Mouse (Mus musculus): Measurements from ENCODE around the gene Uts2r. TPM values are rescaled to one million over a fixed set of nuclear protein-coding genes. Genes with fewer than 3 reads are reported as not detected.

Uts2r gene
- polyA plus RNA-seq, 1 experiment from 2014 or later: not detected

DNA sequence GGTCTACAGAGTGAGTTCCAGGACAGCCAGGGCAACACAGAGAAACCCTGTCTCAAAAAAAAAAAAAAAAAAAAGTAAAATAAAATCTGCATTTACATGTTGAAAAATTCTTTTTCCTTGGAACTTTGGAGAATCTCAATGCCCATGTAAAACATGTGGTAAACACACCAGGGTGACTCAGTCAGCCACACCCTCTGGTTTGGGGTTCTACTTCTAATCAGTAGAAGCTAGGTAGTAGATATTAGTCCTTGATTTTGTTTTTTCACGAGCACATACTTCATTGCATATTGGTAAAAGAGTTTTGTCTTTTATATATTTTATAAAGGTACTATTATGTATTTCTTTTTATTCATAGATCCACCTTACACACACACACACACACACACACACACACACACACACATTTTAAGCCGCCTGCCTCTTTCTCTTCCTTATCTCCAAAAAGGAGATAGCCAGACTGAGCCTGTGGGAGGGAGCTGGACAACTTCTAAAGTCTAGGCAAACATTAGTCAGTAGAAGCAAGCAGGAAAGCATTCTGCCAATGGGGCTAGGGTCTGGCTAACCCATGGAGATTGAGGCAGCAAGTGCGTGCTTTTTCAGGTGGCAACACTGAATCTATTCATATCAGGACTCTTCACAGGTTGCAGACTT, 34.4 kb upstream of the Uts2r start:
- no peak overlapping the region for H3K27ac ChIP-seq (ENCODE audit: low read depth, low read length)
- DNase-seq (ENCODE audit: low spot score) (no peak), ATAC-seq (no peak)
- 88% methylated on average over 3 of the region's 3 CpGs for WGBS
- no peaks in the 10 kb centered on the region for H3K9me3 ChIP-seq (replicated peaks; ENCODE audit: control insufficient read depth, low read length)
- H3K36me3 ChIP-seq (ENCODE audit: control insufficient read depth, insufficient read depth, low read length): no peaks in the 10 kb centered on the region
- no peaks in the 10 kb centered on the region for H3K4me1 ChIP-seq (ENCODE audit: control insufficient read depth, insufficient read depth, low read length)
- no peaks in the 10 kb centered on the region for H3K27me3 ChIP-seq (replicated peaks; ENCODE audit: control insufficient read depth, insufficient read depth, low read length)
- H3K4me2 ChIP-seq (ENCODE audit: low read length): no peak overlapping the region
- H3K4me3 ChIP-seq (ENCODE audit: low read depth, low read length): no peak overlapping the region
- H3K9ac ChIP-seq (ENCODE audit: low read length): no peak overlapping the region

DNA sequence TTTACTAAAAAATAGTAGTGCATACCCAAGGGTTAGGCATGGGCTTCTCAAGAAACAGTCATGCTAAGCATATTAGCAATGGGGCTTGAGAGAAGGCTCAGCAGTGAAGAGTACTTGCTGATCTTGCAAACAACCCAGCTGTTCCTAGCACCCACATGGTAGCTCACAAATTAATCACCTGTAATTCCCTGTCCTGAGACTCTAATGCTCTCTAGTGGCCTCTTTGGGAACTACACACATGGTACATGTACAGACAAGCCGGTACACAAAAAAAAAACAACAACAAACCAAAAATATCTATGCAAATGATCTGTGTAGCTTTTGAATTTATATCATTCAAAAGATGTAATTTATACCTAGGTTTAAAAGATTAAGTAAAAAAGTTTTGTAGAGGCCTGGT, 33.7 kb upstream of the Uts2r start:
- Histone ChIP-seq H3K27me3 (replicated peaks; ENCODE audit: control insufficient read depth, insufficient read depth, low read length) (no peaks in the 10 kb centered on the region), H3K4me3 (ENCODE audit: low read depth, low read length) (no peak overlapping the region), H3K9me3 (replicated peaks; ENCODE audit: control insufficient read depth, low read length) (no peaks in the 10 kb centered on the region), H3K4me1 (ENCODE audit: control insufficient read depth, insufficient read depth, low read length) (no peaks in the 10 kb centered on the region), H3K4me2 (ENCODE audit: low read length) (no peak overlapping the region), H3K36me3 (ENCODE audit: control insufficient read depth, insufficient read depth, low read length) (no peaks in the 10 kb centered on the region), H3K9ac (ENCODE audit: low read length) (no peak overlapping the region), H3K27ac (ENCODE audit: low read depth, low read length) (no peak overlapping the region)
- no peak for DNase-seq (ENCODE audit: low spot score)
- no peak for ATAC-seq
- WGBS: 80% methylated on average over 1 of the region's 1 CpGs

GRCm38 (mm10) chr11:121127441-121127840, 32.6 kb upstream of the Uts2r start:
- H3K27ac ChIP-seq (ENCODE audit: low read depth, low read length): no peak overlapping the region
- 90% methylated on average over 3 of the region's 3 CpGs for WGBS
- no peaks in the 10 kb centered on the region for H3K36me3 ChIP-seq (ENCODE audit: control insufficient read depth, insufficient read depth, low read length)
- H3K9ac ChIP-seq (ENCODE audit: low read length): no peak overlapping the region
- no peaks in the 10 kb centered on the region for H3K9me3 ChIP-seq (replicated peaks; ENCODE audit: control insufficient read depth, low read length)
- H3K4me3 ChIP-seq (ENCODE audit: low read depth, low read length): no peak overlapping the region
- H3K4me1 ChIP-seq (ENCODE audit: control insufficient read depth, insufficient read depth, low read length): no peaks in the 10 kb centered on the region
- ATAC-seq: no peak
- no peaks in the 10 kb centered on the region for H3K27me3 ChIP-seq (replicated peaks; ENCODE audit: control insufficient read depth, insufficient read depth, low read length)
- DNase-seq (ENCODE audit: low spot score): no peak
- no peak overlapping the region for H3K4me2 ChIP-seq (ENCODE audit: low read length)

DNA sequence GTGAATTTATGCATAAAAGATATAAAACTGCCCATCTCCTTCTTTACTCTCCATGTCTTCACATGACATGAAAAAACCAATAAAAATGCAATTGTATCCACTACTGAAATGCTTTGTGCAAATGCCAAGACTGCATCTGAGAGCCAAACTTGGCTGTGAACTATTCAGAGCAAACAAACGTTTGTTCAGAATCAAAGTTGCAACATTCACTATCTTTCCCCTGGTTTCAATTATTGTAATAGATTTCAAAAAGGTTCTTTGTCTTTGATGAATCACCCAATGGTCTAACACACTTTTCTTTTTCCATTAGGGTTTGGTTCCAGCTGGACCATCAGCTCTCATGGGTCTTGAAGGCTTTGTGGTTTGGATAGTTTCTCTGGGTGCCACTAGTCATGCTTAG, 30.5 kb upstream of the Uts2r start:
- no peak for ATAC-seq
- 63% methylated on average over 1 of the region's 1 CpGs for WGBS
- DNase-seq (ENCODE audit: low spot score): no peak

GRCm38 (mm10) chr11:121134600-121134999, 25.5 kb upstream of the Uts2r start:
- ATAC-seq (no peak), DNase-seq (ENCODE audit: low spot score) (no peak)
- H3K36me3 ChIP-seq (ENCODE audit: control insufficient read depth, insufficient read depth, low read length): no peaks in the 10 kb centered on the region
- H3K4me3 ChIP-seq (ENCODE audit: low read depth, low read length): no peak overlapping the region
- H3K9ac ChIP-seq (ENCODE audit: low read length): no peak overlapping the region
- H3K9me3 ChIP-seq (replicated peaks; ENCODE audit: control insufficient read depth, low read length): no peaks in the 10 kb centered on the region
- H3K4me1 ChIP-seq (ENCODE audit: control insufficient read depth, insufficient read depth, low read length): no peaks in the 10 kb centered on the region
- WGBS: 68% methylated on average over 1 of the region's 1 CpGs
- no peak overlapping the region for H3K27ac ChIP-seq (ENCODE audit: low read depth, low read length)
- no peaks in the 10 kb centered on the region for H3K27me3 ChIP-seq (replicated peaks; ENCODE audit: control insufficient read depth, insufficient read depth, low read length)
- H3K4me2 ChIP-seq (ENCODE audit: low read length): no peak overlapping the region

More for the DNA sequence above, 30.5 kb upstream of the Uts2r start:
- no peak overlapping the region for H3K27ac ChIP-seq (ENCODE audit: low read depth, low read length)
- no peaks in the 10 kb centered on the region for H3K36me3 ChIP-seq (ENCODE audit: control insufficient read depth, insufficient read depth, low read length)
- H3K9ac ChIP-seq (ENCODE audit: low read length): no peak overlapping the region
- no peak overlapping the region for H3K4me3 ChIP-seq (ENCODE audit: low read depth, low read length)
- H3K9me3 ChIP-seq (replicated peaks; ENCODE audit: control insufficient read depth, low read length): no peaks in the 10 kb centered on the region
- no peaks in the 10 kb centered on the region for H3K27me3 ChIP-seq (replicated peaks; ENCODE audit: control insufficient read depth, insufficient read depth, low read length)
- no peak overlapping the region for H3K4me2 ChIP-seq (ENCODE audit: low read length)
- no peaks in the 10 kb centered on the region for H3K4me1 ChIP-seq (ENCODE audit: control insufficient read depth, insufficient read depth, low read length)

DNA sequence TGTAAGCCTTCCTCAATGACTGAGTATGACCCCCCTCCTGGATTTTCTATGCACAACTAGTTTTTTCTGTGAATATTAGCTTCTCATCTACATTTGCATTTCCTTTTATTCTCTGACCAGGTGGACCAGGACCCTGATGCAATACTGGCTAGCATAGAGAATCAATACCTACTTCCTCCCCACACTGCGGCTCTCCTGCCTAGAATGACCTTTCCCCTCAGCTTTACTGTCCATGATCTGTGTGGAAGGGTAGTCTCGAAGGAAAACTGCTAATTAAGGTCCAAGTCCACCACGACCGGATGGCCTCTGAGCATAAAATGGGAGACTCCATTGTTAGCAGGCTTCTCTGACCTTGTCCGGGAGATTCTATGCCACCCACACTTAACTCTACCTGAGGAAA, 22.4 kb upstream of the Uts2r start:
- ATAC-seq (no peak), DNase-seq (ENCODE audit: low spot score) (no peak)
- Histone ChIP-seq H3K9me3 (replicated peaks; ENCODE audit: control insufficient read depth, low read length) (no peaks in the 10 kb centered on the region), H3K36me3 (ENCODE audit: control insufficient read depth, insufficient read depth, low read length) (no peaks in the 10 kb centered on the region), H3K27me3 (replicated peaks; ENCODE audit: control insufficient read depth, insufficient read depth, low read length) (no peaks in the 10 kb centered on the region), H3K4me1 (ENCODE audit: control insufficient read depth, insufficient read depth, low read length) (no peaks in the 10 kb centered on the region), H3K27ac (ENCODE audit: low read depth, low read length) (no peak overlapping the region), H3K4me3 (ENCODE audit: low read depth, low read length) (no peak overlapping the region), H3K9ac (ENCODE audit: low read length) (no peak overlapping the region), H3K4me2 (ENCODE audit: low read length) (no peak overlapping the region)
- WGBS: 86% methylated on average over 5 of the region's 5 CpGs

GRCm38 (mm10) chr11:121138732-121139131, 21.3 kb upstream of the Uts2r start:
- Histone ChIP-seq H3K4me2 (ENCODE audit: low read length) (no peak overlapping the region), H3K4me1 (ENCODE audit: control insufficient read depth, insufficient read depth, low read length) (no peaks in the 10 kb centered on the region), H3K4me3 (ENCODE audit: low read depth, low read length) (no peak overlapping the region), H3K9me3 (replicated peaks; ENCODE audit: control insufficient read depth, low read length) (no peaks in the 10 kb centered on the region), H3K9ac (ENCODE audit: low read length) (no peak overlapping the region), H3K27me3 (replicated peaks; ENCODE audit: control insufficient read depth, insufficient read depth, low read length) (no peaks in the 10 kb centered on the region), H3K36me3 (ENCODE audit: control insufficient read depth, insufficient read depth, low read length) (no peaks in the 10 kb centered on the region), H3K27ac (ENCODE audit: low read depth, low read length) (no peak overlapping the region)
- WGBS: 49% methylated on average over 6 of the region's 6 CpGs
- ATAC-seq (no peak), DNase-seq (ENCODE audit: low spot score) (no peak)

DNA sequence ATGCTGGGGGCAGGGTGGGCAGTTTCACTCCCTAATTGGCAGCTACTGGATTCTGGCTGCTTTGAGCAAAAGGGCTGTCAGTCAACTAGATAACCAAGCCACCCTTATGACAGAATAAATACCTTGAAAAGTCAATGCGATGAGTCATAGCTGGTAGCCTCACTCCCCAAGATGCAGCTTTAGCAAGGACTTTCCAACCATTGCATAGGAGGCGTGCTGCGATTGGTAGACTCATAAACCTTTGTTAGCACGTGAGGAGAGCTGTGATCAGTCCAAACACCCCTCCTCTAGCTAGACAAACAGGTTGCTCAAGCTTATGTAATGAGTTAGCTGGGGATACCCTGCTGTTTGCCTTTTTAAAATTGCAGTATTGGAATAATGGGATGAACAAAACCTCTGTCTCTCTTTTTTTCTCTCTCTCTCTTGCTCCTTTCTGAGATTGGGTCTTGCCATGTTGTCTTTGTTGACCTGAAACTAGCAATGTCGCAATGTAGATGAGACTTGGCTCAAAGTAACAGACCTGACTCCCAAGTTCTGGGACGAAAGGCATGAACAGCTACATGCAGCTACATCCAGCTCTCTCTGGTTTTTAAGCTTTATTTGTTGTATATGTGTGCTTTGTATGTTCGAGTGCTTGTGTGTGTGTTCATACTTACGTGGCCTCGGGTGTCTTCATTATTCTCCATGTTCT, 16.6 kb upstream of the Uts2r start:
- Histone ChIP-seq H3K27ac (ENCODE audit: low read depth, low read length) (no peak overlapping the region), H3K4me3 (ENCODE audit: low read depth, low read length) (no peak overlapping the region), H3K27me3 (replicated peaks; ENCODE audit: control insufficient read depth, insufficient read depth, low read length) (no peaks in the 10 kb centered on the region), H3K4me1 (ENCODE audit: control insufficient read depth, insufficient read depth, low read length) (no peaks in the 10 kb centered on the region), H3K4me2 (ENCODE audit: low read length) (no peak overlapping the region), H3K9ac (ENCODE audit: low read length) (no peak overlapping the region), H3K9me3 (replicated peaks; ENCODE audit: control insufficient read depth, low read length) (no peaks in the 10 kb centered on the region), H3K36me3 (ENCODE audit: control insufficient read depth, insufficient read depth, low read length) (no peaks in the 10 kb centered on the region)
- 75% methylated on average over 9 of the region's 9 CpGs for WGBS
- ATAC-seq: no peak
- DNase-seq (ENCODE audit: low spot score): no peak

GRCm38 (mm10) chr11:121145865-121146264, 14.2 kb upstream of the Uts2r start, which contains the start of gene Tex19.1:
Tex19.1 (plus strand) TSS chr11:121146143.
- Histone ChIP-seq H3K36me3 (ENCODE audit: control insufficient read depth, insufficient read depth, low read length) (no peaks in the 10 kb centered on the region), H3K9ac (ENCODE audit: low read length) (no peak within 1 kb of the TSS), H3K27me3 (replicated peaks; ENCODE audit: control insufficient read depth, insufficient read depth, low read length) (no peaks in the 10 kb centered on the region), H3K4me3 (ENCODE audit: low read depth, low read length) (no peak within 1 kb of the TSS), H3K27ac (ENCODE audit: low read depth, low read length) (no peak within 1 kb of the TSS), H3K4me1 (ENCODE audit: control insufficient read depth, insufficient read depth, low read length) (no peaks in the 10 kb centered on the region), H3K4me2 (ENCODE audit: low read length) (no peak within 1 kb of the TSS), H3K9me3 (replicated peaks; ENCODE audit: control insufficient read depth, low read length) (no peaks in the 10 kb centered on the region)
- DNase-seq (ENCODE audit: low spot score): no peak
- WGBS: 92% methylated on average over 22 of the region's 22 CpGs
- no peak for ATAC-seq
